Mouse (Mus musculus) spleen, adult 2 months (tissue): Measurements from ENCODE around the gene Arsb.
A peak's percentile ranks its signal among the peaks of the same experiment; 100 is the strongest.

Experiments
- CTCF ChIP-seq: fragments of 200-500 bp; IDR thresholded peaks from 2 replicates; pipeline ENCODE4 v1.5.1; 2011; ENCODE audit warnings: mild to moderate bottlenecking, inconsistent platforms; ENCODE audit not compliant: insufficient read depth, insufficient read length, insufficient replicate concordance; ENCODE audit errors: extremely low read depth
- POLR2A ChIP-seq: fragments of 200-500 bp; IDR thresholded peaks from 2 replicates; pipeline ENCODE4 v1.6.1; 2011; ENCODE audit warnings: low read depth, low read length, inconsistent platforms

GRCm38 (mm10) chr13:93724206-93724605 lies 47.2 kb upstream of the Arsb start:
- TF ChIP-seq CTCF = peak; percentile 48; the same call in 1 of the 2 replicates
- TF ChIP-seq POLR2A = no peak
